8 mouse cellular contexts compared by ENCODE assay signal in genomic region chr2:18688708-18689063, GRCm38 (mm10). TPM values are rescaled to one million over a fixed set of nuclear protein-coding genes. Genes with fewer than 3 reads are reported as not detected.
DNase-seq lines count a peak whose midpoint lies in the region; ATAC-seq lines count a peak whose summit lies in the region.

No protein-coding gene starts in this region.

- peaks cover 27% of the 10 kb centered on the region for H3K4me1 ChIP-seq in embryonic facial prominence, embryonic 15.5 days
- peaks cover 23% of the 10 kb centered on the region for H3K4me1 ChIP-seq in hindbrain, embryonic 10.5 days (replicated peaks)
- peaks cover 18% of the 10 kb centered on the region for H3K4me1 ChIP-seq in limb, embryonic 12.5 days (replicated peaks)
- H3K4me1 ChIP-seq in midbrain, embryonic 12.5 days, result peaks cover 19% of the 10 kb centered on the region

- peaks cover 6% of the 10 kb centered on the region; the same call in 1 of the 2 replicates for H3K36me3 ChIP-seq in embryonic facial prominence, embryonic 15.5 days
- H3K36me3 ChIP-seq in hindbrain, embryonic 10.5 days, result peaks cover 9% of the 10 kb centered on the region
- peaks cover 8% of the 10 kb centered on the region for H3K36me3 ChIP-seq in limb, embryonic 12.5 days
- peaks cover 8% of the 10 kb centered on the region for H3K36me3 ChIP-seq in midbrain, embryonic 12.5 days

- ATAC-seq in embryonic facial prominence, embryonic 15.5 days (ENCODE audit: insufficient number of reproducible peaks, low FRiP score, low TSS enrichment, low read depth), result peak; percentile 53; the same call in 1 of the 2 replicates
- no peak for ATAC-seq in limb, embryonic 12.5 days (ENCODE audit: insufficient number of reproducible peaks, insufficient read depth, low FRiP score, low TSS enrichment, low read depth)
- peak; percentile 38 for ATAC-seq in midbrain, embryonic 12.5 days (ENCODE audit: low FRiP score, low read depth)

- DNase-seq in adrenal gland, adult (ENCODE audit: inconsistent age in 2 of 2, low spot score in 1 of 2), result peak; percentile 60 to 81
- DNase-seq in adrenal gland, adult 8-10 months, result no peak
- DNase-seq in ZHBTc4 (ENCODE audit: low read depth, low spot score), result peak; percentile 79
- peak; percentile 75 for DNase-seq in hindbrain, embryonic 10.5 days (ENCODE audit: low spot score)
- DNase-seq in testis, postnatal 10 days (ENCODE audit: low spot score), result peak; percentile 84

- H3K27me3 ChIP-seq in embryonic facial prominence, embryonic 15.5 days, result peaks cover 66% of the 10 kb centered on the region
- H3K27me3 ChIP-seq in hindbrain, embryonic 10.5 days (ENCODE audit: insufficient read depth, poor library complexity, severe bottlenecking), result peaks cover 99% of the 10 kb centered on the region
- peaks cover 62% of the 10 kb centered on the region for H3K27me3 ChIP-seq in limb, embryonic 12.5 days
- H3K27me3 ChIP-seq in midbrain, embryonic 12.5 days, result peaks cover 64% of the 10 kb centered on the region

- H3K9me3 ChIP-seq in embryonic facial prominence, embryonic 15.5 days (replicated peaks), result no peaks in the 10 kb centered on the region
- H3K9me3 ChIP-seq in hindbrain, embryonic 10.5 days, result 0 out of 2 replicates have a peak, but pooled peaks cover 3% of the 10 kb centered on the region
- H3K9me3 ChIP-seq in limb, embryonic 12.5 days, result no peaks in the 10 kb centered on the region
- no peaks in the 10 kb centered on the region for H3K9me3 ChIP-seq in midbrain, embryonic 12.5 days

- WGBS in embryonic facial prominence, embryonic 15.5 days, result under 1% methylated on average over 45 of the region's 45 CpGs
- under 1% methylated on average over 45 of the region's 45 CpGs for whole genome bisulfite sequencing in hindbrain, embryonic 10.5 days
- WGBS in limb, embryonic 12.5 days, result under 1% methylated on average over 45 of the region's 45 CpGs
- WGBS in midbrain, embryonic 12.5 days, result 1% methylated on average over 40 of the region's 45 CpGs

- peak overlapping the region; percentile 44 for H3K4me3 ChIP-seq in embryonic facial prominence, embryonic 15.5 days (replicated peaks)
- H3K4me3 ChIP-seq in hindbrain, embryonic 10.5 days, result peak overlapping the region; percentile 59
- peak overlapping the region; percentile 52 for H3K4me3 ChIP-seq in limb, embryonic 12.5 days (replicated peaks)
- peak overlapping the region; percentile 53 for H3K4me3 ChIP-seq in midbrain, embryonic 12.5 days

- no peak overlapping the region for H3K9ac ChIP-seq in embryonic facial prominence, embryonic 15.5 days
- H3K9ac ChIP-seq in limb, embryonic 12.5 days (replicated peaks), result no peak overlapping the region
- no peak overlapping the region for H3K9ac ChIP-seq in midbrain, embryonic 12.5 days (replicated peaks)

- H3K4me2 ChIP-seq in embryonic facial prominence, embryonic 15.5 days (replicated peaks), result peak overlapping the region; percentile 80
- H3K4me2 ChIP-seq in limb, embryonic 12.5 days, result peak overlapping the region; percentile 83
- H3K4me2 ChIP-seq in midbrain, embryonic 12.5 days (replicated peaks), result peak overlapping the region; percentile 87

- H3K27ac ChIP-seq in embryonic facial prominence, embryonic 15.5 days (replicated peaks), result no peak overlapping the region
- H3K27ac ChIP-seq in hindbrain, embryonic 10.5 days, result peak overlapping the region; percentile 89
- H3K27ac ChIP-seq in limb, embryonic 12.5 days, result no peak overlapping the region
- H3K27ac ChIP-seq in midbrain, embryonic 12.5 days (replicated peaks), result no peak overlapping the region

RNA-seq across cellular contexts. Expression of gene Spag6, which starts 5.1 kb away (rescaled TPM):
- 1 to 10 TPM in 2 of 4 experiments, under 1 TPM in 2; 0.44 to 1.3 (median 1.1) TPM for total RNA-seq in adrenal gland, adult 8-10 months (2022)
- 0.14 TPM in 1 of 2 replicates, not detected in the other for polyA plus RNA-seq in embryonic facial prominence, embryonic 15.5 days (2015; fragmentation: Nextera tagmentation; extraction: Ambion mirVana)
- polyA plus RNA-seq in hindbrain, embryonic 10.5 days (2016; fragmentation: Nextera tagmentation; extraction: Ambion mirVana), result 0.46 and 0.59 TPM in 2 replicates
- 0.21 TPM in 1 of 2 replicates, not detected in the other for polyA plus RNA-seq in limb, embryonic 12.5 days (2016; fragmentation: Nextera tagmentation; extraction: Ambion mirVana)
- 0.32 and 0.35 TPM in 2 replicates for polyA plus RNA-seq in midbrain, embryonic 12.5 days (2016; fragmentation: Nextera tagmentation; extraction: Ambion mirVana)

RNA-seq across cellular contexts. Expression of gene Bmi1, which starts 11.9 kb away (rescaled TPM):
- 10 to 100 TPM; 51.7 to 81.7 (median 64.4) TPM for total RNA-seq in adrenal gland, adult 8-10 months (2022)
- polyA plus RNA-seq in embryonic facial prominence, embryonic 15.5 days (2015; fragmentation: Nextera tagmentation; extraction: Ambion mirVana), result 21.9 and 22.7 TPM in 2 replicates
- 25.1 and 26.8 TPM in 2 replicates for polyA plus RNA-seq in hindbrain, embryonic 10.5 days (2016; fragmentation: Nextera tagmentation; extraction: Ambion mirVana)
- polyA plus RNA-seq in limb, embryonic 12.5 days (2016; fragmentation: Nextera tagmentation; extraction: Ambion mirVana), result 29.3 and 33.4 TPM in 2 replicates
- 36.4 and 44.4 TPM in 2 replicates for polyA plus RNA-seq in midbrain, embryonic 12.5 days (2016; fragmentation: Nextera tagmentation; extraction: Ambion mirVana)

RNA-seq across cellular contexts. Expression of gene Commd3, which starts 16.5 kb away (rescaled TPM):
- 100 to 1,000 TPM; 115 to 126 (median 121) TPM for total RNA-seq in adrenal gland, adult 8-10 months (2022)
- 213 and 215 TPM in 2 replicates for polyA plus RNA-seq in embryonic facial prominence, embryonic 15.5 days (2015; fragmentation: Nextera tagmentation; extraction: Ambion mirVana)
- 86.0 and 122 TPM in 2 replicates for polyA plus RNA-seq in hindbrain, embryonic 10.5 days (2016; fragmentation: Nextera tagmentation; extraction: Ambion mirVana)
- polyA plus RNA-seq in limb, embryonic 12.5 days (2016; fragmentation: Nextera tagmentation; extraction: Ambion mirVana), result 207 and 225 TPM in 2 replicates
- polyA plus RNA-seq in midbrain, embryonic 12.5 days (2016; fragmentation: Nextera tagmentation; extraction: Ambion mirVana), result 135 and 145 TPM in 2 replicates
